ENCODE assay signal across 21 mouse cellular contexts in genomic region chr1:86300093-86300492, GRCm38 (mm10). TPM values are rescaled to one million over a fixed set of nuclear protein-coding genes. Genes with fewer than 3 reads are reported as not detected.
DNase-seq lines count a peak whose midpoint lies in the region; ATAC-seq lines count a peak whose summit lies in the region.
"Had no signal": no experiment of that assay in that cellular context is flagged by ENCODE, and none has a peak within 500 bp of the region (broad histone marks: within the 10 kb centered on the region; RNA-seq: fewer than 3 reads in every experiment).

No protein-coding gene starts in this region.

- peaks cover 30% of the 10 kb centered on the region for H3K27me3 ChIP-seq in hindbrain, embryonic 11.5 days (ENCODE audit: control insufficient read depth, insufficient read depth, low read length)
- peaks cover 14% of the 10 kb centered on the region; the same call in 1 of the 2 replicates for H3K27me3 ChIP-seq in hindbrain, embryonic 16.5 days (replicated peaks; ENCODE audit: control insufficient read depth, insufficient read depth, low read length)
- peaks cover 16% of the 10 kb centered on the region for H3K27me3 ChIP-seq in intestine, embryonic 16.5 days (replicated peaks; ENCODE audit: control insufficient read depth, insufficient read depth, low read length)
- peaks cover 25% of the 10 kb centered on the region for H3K27me3 ChIP-seq in forebrain, embryonic 14.5 days (replicated peaks; ENCODE audit: control insufficient read depth, insufficient read depth, low read length)

- no peaks in the 10 kb centered on the region for H3K36me3 ChIP-seq in hindbrain, embryonic 11.5 days (ENCODE audit: control insufficient read depth, insufficient read depth, low read length)
- no peaks in the 10 kb centered on the region for H3K36me3 ChIP-seq in hindbrain, embryonic 16.5 days (ENCODE audit: control insufficient read depth, insufficient read depth, low read length)
- no peaks in the 10 kb centered on the region for H3K36me3 ChIP-seq in intestine, embryonic 16.5 days (ENCODE audit: control insufficient read depth, insufficient read depth, low read length)
- no peaks in the 10 kb centered on the region for H3K36me3 ChIP-seq in forebrain, embryonic 14.5 days (ENCODE audit: control insufficient read depth, insufficient read depth, low read length)
- H3K36me3 ChIP-seq: embryonic facial prominence, embryonic 12.5 days; heart, embryonic 12.5 days; hindbrain, embryonic 15.5 days; midbrain, embryonic 13.5 days had no signal

- WGBS in hindbrain, embryonic 11.5 days: 22% methylated on average over 2 of the region's 2 CpGs
- 11% methylated on average over 2 of the region's 2 CpGs for WGBS in hindbrain, embryonic 16.5 days
- WGBS in intestine, embryonic 16.5 days: 51% methylated on average over 2 of the region's 2 CpGs
- WGBS in forebrain, embryonic 14.5 days: 30% methylated on average over 2 of the region's 2 CpGs

- no peak for ATAC-seq in hindbrain, embryonic 11.5 days (ENCODE audit: low FRiP score)
- ATAC-seq in hindbrain, embryonic 16.5 days: no peak
- ATAC-seq in intestine, embryonic 16.5 days: no peak
- ATAC-seq in forebrain, embryonic 14.5 days: no peak
- ATAC-seq: forebrain, postnatal 0 days; lung, postnatal 0 days; midbrain, embryonic 13.5 days had no signal

- DNase-seq in hindbrain, embryonic 11.5 days (ENCODE audit: low spot score): peak; percentile 15
- DNase-seq in NIH3T3 (ENCODE audit: low read depth): peak; percentile 49
- peak; percentile 77 for DNase-seq in forelimb bud, embryonic 11.5 days (ENCODE audit: low read depth, low spot score)
- no peak for DNase-seq in lung, postnatal 4 days
- DNase-seq in forebrain, embryonic 14.5 days (ENCODE audit: low spot score): no peak
- DNase-seq: cerebellum, adult 18-20 months; cerebellum, postnatal 25 days; forebrain, postnatal 0 days; gastrocnemius, adult 2 months; heart, postnatal 14 days; kidney, adult 11 months; liver; right cerebral cortex, postnatal 4 days had no signal

- no peaks in the 10 kb centered on the region; the same call in 1 of the 2 replicates for H3K4me1 ChIP-seq in hindbrain, embryonic 11.5 days (replicated peaks; ENCODE audit: control insufficient read depth, insufficient read depth, low read length)
- peaks cover 4% of the 10 kb centered on the region; the same call in 1 of the 2 replicates for H3K4me1 ChIP-seq in hindbrain, embryonic 16.5 days (ENCODE audit: control insufficient read depth, insufficient read depth, low read depth, low read length)
- 0 out of 2 replicates have a peak, but pooled peaks cover 7% of the 10 kb centered on the region for H3K4me1 ChIP-seq in intestine, embryonic 16.5 days (ENCODE audit: control insufficient read depth, insufficient read depth, low read length)
- H3K4me1 ChIP-seq in forebrain, embryonic 14.5 days (ENCODE audit: control insufficient read depth, insufficient read depth, low read length): no peaks in the 10 kb centered on the region

- H3K9ac ChIP-seq in hindbrain, embryonic 11.5 days (ENCODE audit: low read depth, low read length): no peak overlapping the region
- H3K9ac ChIP-seq in hindbrain, embryonic 16.5 days (ENCODE audit: low read depth, low read length): no peak overlapping the region
- no peak overlapping the region for H3K9ac ChIP-seq in intestine, embryonic 16.5 days (ENCODE audit: low read depth, low read length)
- H3K9ac ChIP-seq in forebrain, embryonic 14.5 days (ENCODE audit: low read length): no peak overlapping the region
- H3K9ac ChIP-seq: embryonic facial prominence, embryonic 12.5 days; forebrain, postnatal 0 days; heart, embryonic 12.5 days; hindbrain, embryonic 15.5 days; midbrain, embryonic 13.5 days had no signal

- H3K4me2 ChIP-seq in hindbrain, embryonic 11.5 days (replicated peaks; ENCODE audit: low read depth, low read length): no peak overlapping the region
- H3K4me2 ChIP-seq in hindbrain, embryonic 16.5 days (ENCODE audit: low read length): no peak overlapping the region
- no peak overlapping the region for H3K4me2 ChIP-seq in intestine, embryonic 16.5 days (ENCODE audit: low read depth, low read length)
- no peak overlapping the region for H3K4me2 ChIP-seq in forebrain, embryonic 14.5 days (ENCODE audit: low read length)
- H3K4me2 ChIP-seq: embryonic facial prominence, embryonic 12.5 days; heart, embryonic 12.5 days; hindbrain, embryonic 15.5 days; midbrain, embryonic 13.5 days had no signal

- no peak overlapping the region for H3K27ac ChIP-seq in hindbrain, embryonic 11.5 days (ENCODE audit: low read depth, low read length)
- no peak overlapping the region for H3K27ac ChIP-seq in hindbrain, embryonic 16.5 days (ENCODE audit: low read depth, low read length)
- H3K27ac ChIP-seq in intestine, embryonic 16.5 days (ENCODE audit: low read length): no peak overlapping the region
- no peak overlapping the region for H3K27ac ChIP-seq in forebrain, embryonic 14.5 days (ENCODE audit: low read depth, low read length)
- H3K27ac ChIP-seq: embryonic facial prominence, embryonic 12.5 days; gastrocnemius, adult 2 months; hindbrain, embryonic 15.5 days; kidney, postnatal 0 days; midbrain, embryonic 13.5 days had no signal

- no peak overlapping the region for H3K4me3 ChIP-seq in hindbrain, embryonic 11.5 days (ENCODE audit: low read depth, low read length)
- no peak overlapping the region for H3K4me3 ChIP-seq in hindbrain, embryonic 16.5 days (ENCODE audit: low read length)
- H3K4me3 ChIP-seq in intestine, embryonic 16.5 days (ENCODE audit: low read length): no peak overlapping the region
- no peak overlapping the region for H3K4me3 ChIP-seq in forebrain, embryonic 14.5 days (ENCODE audit: low read depth, low read length)
- H3K4me3 ChIP-seq: embryonic facial prominence, embryonic 12.5 days; gastrocnemius, adult 2 months; heart, embryonic 12.5 days; hindbrain, embryonic 15.5 days; midbrain, embryonic 13.5 days had no signal

- H3K9me3 ChIP-seq in hindbrain, embryonic 11.5 days (ENCODE audit: control insufficient read depth, low read length): no peaks in the 10 kb centered on the region
- no peaks in the 10 kb centered on the region for H3K9me3 ChIP-seq in hindbrain, embryonic 16.5 days (ENCODE audit: control insufficient read depth, low read length)
- no peaks in the 10 kb centered on the region for H3K9me3 ChIP-seq in intestine, embryonic 16.5 days (ENCODE audit: control insufficient read depth, low read length)
- no peaks in the 10 kb centered on the region for H3K9me3 ChIP-seq in forebrain, embryonic 14.5 days (replicated peaks; ENCODE audit: control insufficient read depth, low read length)
- H3K9me3 ChIP-seq: embryonic facial prominence, embryonic 12.5 days; heart, embryonic 12.5 days; hindbrain, embryonic 15.5 days; midbrain, embryonic 13.5 days had no signal

RNA-seq across cellular contexts. Expression of gene B3gnt7, which starts 2.5 kb away (rescaled TPM):
- polyA plus RNA-seq in hindbrain, embryonic 11.5 days (2014; fragmentation: Nextera tagmentation; extraction: Ambion mirVana): 2.8 and 2.9 TPM in 2 replicates
- polyA plus RNA-seq in hindbrain, embryonic 16.5 days (2015; fragmentation: Nextera tagmentation; extraction: Ambion mirVana): 9.9 and 10.6 TPM in 2 replicates
- polyA plus RNA-seq in intestine, embryonic 16.5 days (2015; fragmentation: Nextera tagmentation; extraction: Ambion mirVana): 5.3 and 6.7 TPM in 2 replicates
- polyA plus RNA-seq in forebrain, embryonic 14.5 days (2014; fragmentation: Nextera tagmentation; extraction: Ambion mirVana): 3.9 and 4.1 TPM in 2 replicates

RNA-seq across cellular contexts. Expression of gene Ncl, which starts 59.1 kb away (rescaled TPM):
- polyA plus RNA-seq in hindbrain, embryonic 11.5 days (2014; fragmentation: Nextera tagmentation; extraction: Ambion mirVana): 342 and 368 TPM in 2 replicates
- polyA plus RNA-seq in hindbrain, embryonic 16.5 days (2015; fragmentation: Nextera tagmentation; extraction: Ambion mirVana): 205 and 214 TPM in 2 replicates
- 355 and 416 TPM in 2 replicates for polyA plus RNA-seq in intestine, embryonic 16.5 days (2015; fragmentation: Nextera tagmentation; extraction: Ambion mirVana)
- 122 and 124 TPM in 2 replicates for polyA plus RNA-seq in forebrain, embryonic 14.5 days (2014; fragmentation: Nextera tagmentation; extraction: Ambion mirVana)

Comparison
In these comparisons a context has a peak if more than half of its experiments do, and no peak if none do; other contexts are left out.
1. DNase-seq: peak in hindbrain, embryonic 11.5 days (single experiment), NIH3T3 (single experiment) and forelimb bud, embryonic 11.5 days (single experiment); none in lung, postnatal 4 days (0 of 2) and forebrain, embryonic 14.5 days (single experiment).